Mouse (Mus musculus): ENCODE measurements around the gene Enkd1.

Enkd1 gene

DNA sequence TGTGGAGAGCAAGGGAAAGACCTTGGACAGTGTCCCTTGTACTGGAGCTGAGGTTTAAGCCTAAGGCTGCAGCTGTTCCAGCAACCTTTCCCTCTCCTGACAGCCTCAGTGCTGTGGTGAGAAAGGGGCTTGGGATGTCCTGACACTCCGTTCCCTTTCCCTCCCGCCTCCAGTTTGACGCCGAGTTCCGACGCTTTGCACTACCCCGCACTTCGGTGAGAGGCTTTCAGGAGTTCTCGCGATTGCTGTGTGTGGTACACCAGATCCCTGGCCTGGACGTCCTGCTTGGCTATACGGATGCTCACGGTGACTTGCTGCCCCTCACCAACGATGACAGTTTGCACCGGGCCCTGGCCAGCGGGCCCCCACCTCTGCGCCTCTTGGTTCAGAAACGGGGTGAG lies 6.0 kb downstream of the Enkd1 start:
- DNase-seq (ENCODE audit: low read depth, low spot score) = peak; percentile 2

DNA sequence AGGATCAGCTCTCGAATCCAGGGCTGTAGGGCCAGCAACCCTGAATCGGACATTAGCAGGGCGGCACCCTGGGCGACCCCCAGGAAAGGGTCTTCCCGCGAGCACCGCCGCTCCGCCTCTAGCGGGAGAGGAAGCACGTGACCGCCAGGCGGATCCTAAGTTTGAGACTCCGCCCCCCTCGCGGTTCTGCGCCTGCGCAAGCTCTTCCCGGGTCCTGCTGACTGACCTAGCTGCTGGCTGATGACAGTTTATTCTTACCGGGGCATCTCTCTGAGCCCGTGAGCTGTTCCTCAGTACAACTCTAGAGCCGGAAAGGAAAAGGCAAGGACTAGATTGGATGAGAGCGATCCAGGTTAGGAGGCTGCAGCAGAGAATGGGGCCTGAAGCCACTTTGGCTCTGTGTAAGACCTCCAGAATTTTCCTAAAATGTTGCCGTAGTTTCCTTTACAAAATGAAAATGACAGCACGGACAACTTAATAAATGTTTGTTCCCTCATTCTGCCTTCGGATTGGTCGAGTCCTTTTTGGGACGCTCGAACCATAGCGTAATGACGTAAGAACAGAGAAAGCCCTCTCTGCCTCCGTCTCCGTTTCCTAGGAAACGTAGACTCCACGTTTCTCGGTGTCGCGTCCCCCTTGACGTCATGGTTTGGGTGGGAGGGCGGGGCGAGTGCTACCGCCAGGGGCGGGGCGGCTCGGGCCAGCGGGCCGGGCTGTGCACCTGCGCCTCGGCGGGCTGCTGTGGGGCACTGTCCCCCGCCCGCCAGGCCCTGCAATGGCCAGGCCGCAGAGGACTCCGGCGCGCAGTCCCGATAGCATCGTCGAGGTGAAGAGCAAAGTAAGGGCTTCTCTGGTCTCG lies 6.8 kb downstream of the Enkd1 start, which contains the start of the genes Acd and Pard6a:
Gene Acd (minus strand): TSS at position 137 of the 859 bp plus-strand sequence.
Gene Pard6a (plus strand): TSS at position 183 of the 859 bp plus-strand sequence.
- peak; percentile 95 for DNase-seq (ENCODE audit: low read depth, low spot score)

DNA sequence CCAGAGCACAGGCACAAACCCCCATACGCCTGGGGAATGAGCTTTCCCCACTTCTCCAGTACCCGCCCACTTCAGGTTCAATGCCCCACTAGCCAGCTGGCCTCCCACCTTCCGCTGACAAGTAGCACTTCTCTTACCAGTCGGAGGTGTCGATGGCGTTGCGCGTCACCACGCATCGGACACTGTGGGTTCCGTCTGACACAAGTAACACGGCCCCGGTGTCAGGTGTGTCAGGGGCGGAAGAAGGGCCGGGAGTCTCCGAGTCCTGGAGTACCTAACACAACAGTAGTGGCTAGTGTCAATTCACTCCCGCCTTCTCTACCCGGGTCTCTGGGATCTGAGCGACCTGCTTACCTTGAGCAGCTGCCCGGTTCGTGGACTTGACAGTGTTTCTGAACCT lies 7.4 kb downstream of the Enkd1 start:
- no peak for DNase-seq (ENCODE audit: low read depth, low spot score)

DNA sequence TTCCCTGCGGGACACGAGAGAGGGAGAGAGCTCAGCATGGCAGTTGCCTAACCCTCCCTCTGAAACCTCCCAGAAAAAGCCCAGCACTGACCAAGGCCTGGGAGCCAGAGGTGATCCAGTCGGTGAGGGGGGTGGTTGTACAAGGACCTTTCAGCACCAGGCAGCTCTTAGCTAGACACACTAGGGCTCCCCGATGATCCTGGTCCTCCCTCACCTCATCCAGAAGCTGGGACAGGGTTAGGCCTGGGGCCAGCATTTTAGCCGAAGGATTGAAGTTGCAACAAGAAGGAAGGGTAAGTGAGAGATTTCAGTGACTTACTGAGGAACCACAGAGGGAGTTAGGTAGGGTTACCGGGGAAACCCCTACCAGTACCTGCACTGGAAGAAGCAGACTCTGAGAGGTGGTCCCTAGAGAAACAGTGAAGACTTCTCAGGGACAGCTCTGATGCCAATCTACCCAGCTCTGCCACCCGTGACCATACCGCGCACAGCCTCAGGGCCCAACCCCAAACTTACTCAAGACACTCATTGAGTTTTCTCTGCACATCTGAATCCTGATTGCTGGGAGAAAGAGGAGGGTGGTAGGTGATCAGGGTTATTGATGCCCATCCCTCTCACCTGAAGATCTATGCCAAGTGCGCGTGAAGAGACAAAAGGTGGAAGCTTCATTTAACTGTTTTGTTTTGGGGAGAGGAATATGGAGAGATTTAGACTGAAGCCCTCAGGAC lies 8.4 kb downstream of the Enkd1 start:
- no peak for DNase-seq (ENCODE audit: low read depth, low spot score)

DNA sequence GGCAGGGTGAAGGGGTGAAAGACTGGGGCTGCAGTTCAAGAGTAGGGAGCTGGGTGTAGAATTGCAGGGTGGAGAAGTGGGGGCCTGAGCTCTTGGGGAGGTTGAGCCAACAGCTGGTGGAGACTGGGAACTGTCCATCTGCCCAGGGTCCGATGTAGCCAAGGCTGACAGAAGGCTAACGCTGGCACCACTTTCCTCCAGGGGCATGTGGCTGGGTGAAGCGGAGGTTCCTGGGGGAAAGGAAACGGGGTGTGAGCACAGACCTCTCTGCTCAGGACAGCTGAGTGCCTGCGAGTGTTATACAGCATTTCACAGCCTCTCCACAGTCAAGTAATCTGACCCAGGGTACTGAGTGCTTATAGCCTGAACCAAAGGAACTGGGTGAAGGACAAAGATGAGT lies 9.3 kb downstream of the Enkd1 start:
- DNase-seq (ENCODE audit: low read depth, low spot score) = no peak

DNA sequence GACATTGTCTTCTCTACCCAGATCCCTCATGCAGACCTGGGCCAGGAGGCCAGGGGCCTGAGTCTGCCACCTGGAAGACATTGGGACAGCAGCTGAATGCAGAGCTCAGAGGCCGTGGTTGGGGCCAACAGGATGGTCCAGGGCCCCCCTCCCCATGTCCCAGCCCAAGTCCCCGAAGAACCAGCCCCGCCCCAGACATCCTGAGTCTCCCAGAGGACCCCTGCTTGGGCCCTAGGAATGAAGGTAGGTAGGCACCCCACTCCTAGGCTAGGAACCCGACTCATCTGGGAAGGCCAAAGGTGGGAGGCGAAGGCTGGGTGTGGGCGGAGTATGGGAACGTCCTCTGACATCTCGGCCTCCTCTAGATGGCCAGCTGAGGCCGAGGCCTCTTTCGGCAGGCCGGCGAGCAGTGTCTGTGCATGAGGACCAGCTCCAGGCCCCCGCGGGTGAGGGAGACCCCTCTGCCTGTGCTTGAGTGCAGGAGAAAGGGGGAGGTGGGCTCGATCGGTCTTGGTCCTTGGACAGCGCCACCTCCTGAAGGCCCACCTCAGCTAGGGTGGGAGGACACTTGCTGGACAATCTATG lies 10.7 kb downstream of the Enkd1 start:
- no peak for DNase-seq (ENCODE audit: low read depth, low spot score)

DNA sequence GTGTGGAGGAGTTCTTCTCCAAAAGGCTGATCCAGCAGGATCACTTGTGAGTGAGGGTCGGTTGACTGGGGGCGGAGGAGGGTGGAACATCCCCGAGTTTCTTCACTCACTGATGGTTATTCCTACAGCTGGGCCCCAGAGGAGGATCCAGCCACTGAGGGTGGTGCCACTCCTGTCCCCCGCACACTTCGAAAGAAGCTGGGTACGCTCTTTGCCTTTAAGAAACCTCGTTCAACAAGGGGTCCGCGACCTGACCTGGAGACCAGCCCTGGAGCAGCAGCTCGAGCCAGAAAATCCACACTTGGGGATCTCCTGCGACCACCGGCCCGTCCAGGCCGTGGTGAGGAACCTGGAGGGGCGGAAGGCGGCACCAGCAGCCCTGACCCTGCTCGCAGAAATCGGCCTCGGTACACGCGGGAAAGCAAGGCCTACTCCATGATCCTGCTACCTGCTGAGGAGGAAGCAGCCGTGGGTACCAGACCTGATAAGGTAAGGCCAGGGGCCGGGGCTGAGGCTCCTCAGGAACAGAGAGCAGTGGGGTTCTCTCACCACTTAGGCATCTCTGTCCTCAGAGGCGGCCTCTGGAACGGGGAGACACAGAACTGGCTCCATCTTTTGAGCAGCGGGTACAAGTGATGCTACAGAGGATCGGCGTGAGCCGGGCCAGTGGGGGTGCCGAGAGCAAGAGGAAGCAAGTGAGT lies 12.8 kb downstream of the Enkd1 start:
- DNase-seq (ENCODE audit: low read depth, low spot score) = no peak

DNA sequence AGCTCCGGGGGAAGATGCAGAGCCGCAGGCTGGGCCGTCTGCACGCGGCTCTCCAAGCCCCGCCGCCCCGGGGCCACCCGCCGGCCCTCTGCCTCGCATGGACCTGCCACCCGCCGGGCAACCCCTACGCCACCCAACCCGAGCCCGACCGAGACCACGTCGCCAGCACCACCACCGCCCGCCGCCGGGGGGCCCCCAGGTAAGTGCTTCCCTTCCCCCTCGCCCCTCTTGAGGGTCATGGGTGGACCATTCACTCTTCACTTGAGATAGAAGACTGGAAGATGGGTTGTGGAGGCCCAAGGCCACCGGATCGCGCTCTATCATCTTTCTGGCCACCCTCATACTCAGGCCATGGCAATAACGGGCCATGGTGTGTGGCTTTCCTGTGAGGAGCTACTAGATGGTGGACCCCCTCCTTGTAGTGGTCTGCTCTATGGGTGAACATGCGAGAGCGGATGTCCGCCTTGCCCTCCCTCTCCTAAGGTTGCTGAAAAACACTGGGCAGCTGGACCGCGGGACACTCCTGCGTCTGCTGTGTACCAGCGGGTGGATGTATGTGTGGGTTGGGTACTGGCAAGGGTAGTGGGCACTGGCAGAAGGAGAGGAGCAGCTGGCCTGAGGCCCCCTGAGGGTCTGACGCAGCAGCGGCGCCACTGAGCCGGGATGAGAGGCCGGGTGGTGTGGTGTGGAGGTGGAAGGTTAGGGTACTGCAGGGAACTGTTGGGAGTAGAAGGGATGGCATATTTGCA lies 13.8 kb downstream of the Enkd1 start:
- DNase-seq (ENCODE audit: low read depth, low spot score) = no peak

DNA sequence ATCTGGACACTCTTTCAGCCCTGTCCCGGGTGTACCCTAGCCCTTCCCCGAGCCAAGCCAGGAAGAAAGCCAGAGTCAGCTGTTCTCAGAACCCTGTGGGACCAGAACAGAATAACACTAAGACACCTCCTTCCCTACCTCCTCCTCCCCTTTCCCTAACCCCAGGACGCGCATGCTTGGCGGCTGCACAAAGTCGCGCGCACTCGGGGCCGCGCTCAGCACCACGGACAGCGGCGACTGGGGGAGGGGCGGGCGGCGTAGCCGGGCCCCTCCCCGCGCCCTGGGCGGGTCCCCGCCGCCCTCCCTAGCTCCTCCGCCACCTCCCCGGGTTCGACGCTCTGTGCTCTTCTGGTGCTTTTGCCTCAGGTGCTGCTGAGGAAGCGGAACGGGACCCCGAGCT lies 14.4 kb downstream of the Enkd1 start:
- peak; percentile 56 for DNase-seq (ENCODE audit: low read depth, low spot score)

DNA sequence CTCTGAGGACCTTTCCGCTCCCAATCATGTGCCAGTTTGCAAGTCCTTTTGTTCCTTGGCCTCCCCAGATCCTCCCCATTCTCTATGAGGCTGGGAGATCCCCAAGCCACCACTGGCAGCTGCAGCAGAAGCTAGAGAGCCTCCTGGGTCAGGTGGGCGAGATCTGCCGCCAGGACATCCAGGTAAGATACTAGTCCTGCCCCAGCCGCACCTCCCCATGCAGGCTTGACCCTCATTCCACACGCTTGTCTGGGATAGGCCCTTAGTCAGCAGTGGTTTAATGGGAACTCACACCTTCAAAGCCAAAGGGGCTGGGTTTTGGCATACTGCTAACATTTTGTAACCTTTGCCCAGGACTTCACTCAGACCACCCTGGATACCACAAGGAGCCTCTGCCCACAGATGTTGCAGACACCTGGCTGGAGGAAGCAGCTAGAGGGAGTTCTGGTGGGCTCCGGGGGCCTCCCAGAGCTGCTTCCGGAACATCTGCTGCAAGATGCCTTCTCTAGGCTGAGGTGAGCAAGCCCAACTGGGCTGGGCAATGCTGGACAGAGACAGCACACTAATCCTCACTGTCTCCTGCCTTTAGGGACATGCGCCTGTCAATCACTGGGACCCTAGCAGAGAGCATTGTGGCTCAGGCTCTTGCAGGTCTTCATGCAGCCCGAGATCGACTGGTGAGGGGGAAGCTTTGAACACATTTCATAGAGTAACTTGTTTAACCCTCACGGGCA lies 15.4 kb downstream of the Enkd1 start:
- DNase-seq (ENCODE audit: low read depth, low spot score) = no peak

DNA sequence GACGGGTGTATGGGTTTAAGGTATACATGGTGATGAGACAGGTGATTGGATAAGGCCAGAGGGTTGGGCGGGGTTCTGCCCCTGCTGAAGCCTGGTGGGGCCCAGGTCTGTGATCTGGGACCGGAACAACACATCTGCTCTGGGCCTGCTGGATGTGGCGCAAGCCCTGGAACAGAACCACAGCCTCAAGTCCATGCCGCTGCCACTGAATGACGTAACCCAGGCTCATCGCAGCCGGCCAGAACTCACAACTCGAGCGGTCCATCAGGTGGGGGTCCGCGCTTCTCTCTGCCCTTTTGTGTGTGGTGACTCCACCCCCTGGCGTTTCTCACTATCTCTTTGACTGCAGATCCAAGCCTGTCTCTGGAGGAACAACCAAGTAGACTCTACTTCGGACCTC lies 17.0 kb downstream of the Enkd1 start:
- no peak for DNase-seq (ENCODE audit: low read depth, low spot score)

DNA sequence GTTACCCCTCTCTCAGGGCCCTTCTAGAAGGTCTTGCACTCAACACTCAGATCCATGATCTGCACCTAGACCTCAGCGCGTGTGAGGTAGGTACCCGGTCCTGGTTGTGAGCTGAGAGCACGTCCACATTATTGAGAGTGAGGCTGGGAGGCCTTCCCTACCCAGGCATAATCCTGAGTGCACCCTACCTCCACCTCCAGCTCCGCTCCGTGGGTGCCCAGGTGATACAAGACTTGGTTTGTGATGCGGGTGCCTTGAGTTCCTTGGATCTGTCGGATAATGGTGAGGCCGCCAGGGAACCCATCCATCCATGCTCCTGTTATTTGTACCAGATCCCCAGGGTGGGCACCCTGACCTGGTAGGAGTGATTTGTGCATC lies 18.0 kb downstream of the Enkd1 start:
- DNase-seq (ENCODE audit: low read depth, low spot score) = no peak

DNA sequence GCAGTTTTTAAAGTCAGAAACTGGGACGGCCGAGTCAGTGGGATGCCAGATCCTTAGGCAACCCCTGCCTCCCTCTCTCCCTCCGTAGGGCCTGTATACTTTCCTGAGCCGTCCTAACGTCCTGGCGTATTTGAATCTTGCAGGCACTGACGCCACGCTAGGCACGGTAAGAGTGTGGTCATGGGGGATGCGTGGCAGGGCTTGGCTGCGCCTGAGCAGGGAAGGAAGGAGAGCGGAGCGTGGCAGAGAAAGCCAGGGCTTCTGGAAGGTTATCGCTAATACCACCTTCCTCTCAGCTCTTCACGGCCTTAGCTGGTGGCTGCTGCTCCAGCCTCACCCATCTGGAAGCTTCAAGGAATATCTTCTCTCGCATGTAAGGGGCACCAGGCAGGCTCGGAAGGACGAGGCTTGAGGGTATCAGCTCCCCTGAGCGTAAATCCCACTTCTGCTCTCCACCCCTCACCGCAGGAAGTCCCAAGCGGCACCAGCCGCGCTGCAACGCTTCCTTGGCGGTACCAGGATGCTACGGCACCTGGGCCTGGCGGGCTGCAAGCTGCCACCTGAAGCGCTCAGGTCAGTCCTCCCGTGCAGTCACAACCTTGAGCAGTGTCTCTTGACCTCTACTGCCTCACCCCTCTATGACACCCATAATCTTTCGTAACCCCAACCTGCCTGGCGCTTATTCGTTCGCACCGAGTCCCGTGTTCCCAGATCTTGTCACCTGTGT lies 18.6 kb downstream of the Enkd1 start:
- no peak for DNase-seq (ENCODE audit: low read depth, low spot score)

DNA sequence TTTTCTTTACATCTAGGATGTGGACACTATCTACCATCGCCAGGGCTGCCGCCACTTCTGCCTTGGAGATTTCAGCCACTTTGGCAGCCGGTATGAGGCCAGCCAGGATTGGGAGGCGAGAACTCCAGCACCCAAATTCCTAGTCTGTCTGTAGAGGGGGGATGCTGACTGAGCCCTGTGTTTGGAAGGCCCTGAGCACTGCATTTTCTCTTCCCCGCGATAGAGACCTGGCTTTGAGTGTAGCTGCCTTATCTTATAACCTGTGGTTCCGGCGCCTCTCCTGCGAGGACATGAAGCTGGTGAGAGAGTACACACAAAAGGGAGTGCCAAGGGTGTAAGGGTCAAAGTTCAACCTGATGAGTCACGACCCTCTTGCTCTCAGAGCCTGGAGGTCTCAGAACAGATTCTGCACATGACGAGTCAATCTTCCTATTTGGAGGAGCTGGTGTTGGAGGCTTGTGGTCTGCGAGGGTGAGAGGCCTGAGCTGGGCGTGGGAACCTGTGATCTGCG lies 19.7 kb downstream of the Enkd1 start:
- DNase-seq (ENCODE audit: low read depth, low spot score) = no peak

DNA sequence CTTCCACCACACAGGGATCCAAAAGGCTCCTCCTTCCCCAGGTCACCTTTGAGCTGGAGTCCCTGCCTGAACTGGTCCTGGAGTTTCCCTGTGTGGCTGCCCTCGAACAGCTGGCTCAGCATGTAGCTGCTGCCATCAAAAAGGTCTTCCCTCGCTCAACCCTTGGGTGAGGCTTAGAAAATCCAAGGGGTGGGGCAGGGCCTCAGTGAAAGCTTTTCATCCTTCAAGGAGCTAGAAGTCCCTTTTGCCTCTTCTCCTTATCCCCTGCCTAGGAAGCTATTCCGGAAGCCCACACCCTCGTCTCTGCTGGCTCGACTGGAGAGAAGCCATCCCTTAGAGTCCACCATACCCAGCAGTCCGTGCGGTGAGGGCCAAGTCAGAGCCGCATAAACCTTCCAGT lies 20.5 kb downstream of the Enkd1 start:
- no peak for DNase-seq (ENCODE audit: low read depth, low spot score)

DNA sequence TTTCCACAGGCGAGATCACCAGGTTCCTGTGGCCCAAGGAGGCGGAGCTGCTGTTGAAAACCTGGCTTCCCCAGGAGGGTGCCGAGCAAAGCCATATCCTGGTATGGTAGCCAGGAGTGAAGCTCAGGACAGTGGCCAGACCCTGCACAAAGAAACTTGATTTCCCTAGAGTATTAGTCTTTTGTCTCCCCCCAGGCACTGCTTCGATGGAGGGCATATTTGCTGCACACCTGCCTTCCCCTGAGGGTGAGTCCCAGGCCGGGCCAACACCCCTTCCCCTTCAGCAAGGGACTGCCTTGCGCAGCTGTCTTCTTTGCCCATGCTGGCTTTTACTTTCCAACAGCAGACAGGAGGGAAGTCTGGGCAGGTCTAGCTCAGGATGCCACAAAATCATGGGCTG lies 21.5 kb downstream of the Enkd1 start:
- no peak for DNase-seq (ENCODE audit: low read depth, low spot score)

DNA sequence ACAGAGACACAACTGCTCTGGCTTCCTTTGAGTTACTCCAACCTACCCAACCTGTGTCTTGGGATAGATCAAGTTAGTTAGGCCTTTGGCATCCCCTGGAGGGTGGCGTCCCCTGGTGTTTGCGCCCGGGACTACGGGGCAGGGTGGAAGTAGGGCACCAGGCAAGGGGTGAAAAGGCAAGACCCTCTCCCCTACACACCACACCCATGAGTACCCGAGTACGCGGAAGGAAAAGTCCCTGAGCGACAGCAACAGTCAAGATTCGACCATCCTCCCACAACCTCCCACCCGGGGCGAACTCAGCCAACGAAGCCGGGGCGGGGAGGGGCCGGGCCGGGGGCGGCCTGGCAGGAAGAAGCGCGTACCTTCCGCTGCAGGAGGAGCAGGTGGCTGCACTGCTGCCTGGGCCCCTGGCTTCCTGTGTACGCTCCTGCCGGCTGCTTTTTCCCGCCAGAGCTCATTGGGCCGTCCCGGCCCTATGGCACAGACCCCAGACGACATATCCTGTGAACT lies 22.2 kb downstream of the Enkd1 start, which contains the start of gene Carmil2:
Gene Carmil2 (plus strand): TSS at position 479 of the 513 bp plus-strand sequence.
- DNase-seq (ENCODE audit: low read depth, low spot score) = peak; percentile 29

DNA sequence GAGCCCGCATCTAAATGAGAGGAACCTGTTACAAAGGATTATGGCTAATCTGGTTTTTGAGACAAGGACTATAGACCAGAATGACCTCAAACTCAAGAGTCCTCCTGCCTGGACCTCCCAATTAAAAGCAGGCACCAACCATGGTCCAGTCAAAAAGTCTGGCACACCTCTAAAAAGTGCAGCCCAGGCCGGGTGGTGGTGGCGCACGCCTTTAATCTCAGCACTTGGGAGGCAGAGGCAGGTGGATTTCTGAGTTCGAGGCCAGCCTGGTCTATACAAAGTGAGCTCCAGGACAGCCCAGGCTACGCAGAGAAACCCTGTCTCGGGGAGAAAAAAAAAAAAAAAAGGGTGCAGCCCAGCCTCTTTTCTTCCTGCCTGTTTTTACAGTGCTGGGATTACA lies 22.7 kb downstream of the Enkd1 start:
- no peak for DNase-seq (ENCODE audit: low read depth, low spot score)

DNA sequence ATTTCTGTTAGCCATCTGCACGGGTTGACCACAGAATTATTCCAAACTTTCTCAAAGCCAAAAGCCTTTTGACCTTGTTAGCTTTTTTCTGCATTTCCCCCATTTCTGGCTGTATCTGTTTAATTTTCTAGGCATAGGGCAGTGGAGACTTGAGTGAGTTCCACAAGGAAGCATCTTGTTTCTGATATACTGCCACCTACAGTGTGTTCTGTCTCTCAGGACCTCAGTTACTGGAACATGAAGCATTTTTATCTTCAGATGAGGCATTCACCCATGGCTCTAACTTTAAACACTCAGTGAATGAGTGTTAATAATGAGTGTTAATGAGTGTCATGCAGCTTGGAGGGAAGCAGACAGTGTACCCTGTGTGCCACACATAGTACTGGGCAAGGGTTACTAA lies 30.1 kb downstream of the Enkd1 start:
- DNase-seq (ENCODE audit: low read depth, low spot score) = no peak

Measured in forelimb bud, embryonic 11.5 days (tissue).